Mouse (Mus musculus) lung, embryonic 16.5 days (tissue): ENCODE data around the gene Olfr1402. TPM values are rescaled to one million over a fixed set of nuclear protein-coding genes. Genes with fewer than 3 reads are reported as not detected.

Experiments used
- ATAC-seq: fragments of 200-750 bp; cut with Nextera tagmentation; 2 replicates; pipeline ENCODE4 v1.8.0; 2017; ENCODE audit warnings: low read depth, mild to moderate bottlenecking, moderate library complexity
- H3K27ac ChIP-seq: fragments of 300-500 bp; sonication (generic); 2 replicates; pipeline ENCODE4 v1.5.1; 2014; ENCODE audit warnings: mild to moderate bottlenecking, control low read depth, low read length
- H3K27me3 ChIP-seq: fragments of 300-500 bp; sonication (generic); 2 replicates; pipeline ENCODE4 v1.6.1; 2014; ENCODE audit warnings: low read depth, low read length, mixed read lengths; ENCODE audit not compliant: control insufficient read depth, insufficient read depth
- H3K36me3 ChIP-seq: fragments of 300-500 bp; sonication (generic); 2 replicates; pipeline ENCODE4 v1.6.1; 2014; ENCODE audit warnings: low read length; ENCODE audit not compliant: control insufficient read depth, insufficient read depth
- H3K4me1 ChIP-seq: fragments of 300-500 bp; sonication (generic); replicated peaks from 2 replicates; pipeline ENCODE4 v1.6.1; 2014; ENCODE audit warnings: low read length, mixed read lengths; ENCODE audit not compliant: control insufficient read depth, insufficient read depth
- H3K4me2 ChIP-seq: fragments of 300-500 bp; sonication (generic); 2 replicates; pipeline ENCODE4 v1.6.1; 2014; ENCODE audit warnings: low read depth, low read length, control low read depth
- H3K4me3 ChIP-seq: fragments of 300-500 bp; sonication (generic); 2 replicates; pipeline ENCODE4 v1.5.1; 2014; ENCODE audit warnings: mild to moderate bottlenecking, low read length, control low read depth
- H3K9ac ChIP-seq: fragments of 300-500 bp; sonication (generic); 2 replicates; pipeline ENCODE4 v1.6.1; 2014; ENCODE audit warnings: low read length, control low read depth
- H3K9me3 ChIP-seq: fragments of 300-500 bp; sonication (generic); 2 replicates; pipeline ENCODE4 v1.6.1; 2016; ENCODE audit warnings: low read length; ENCODE audit not compliant: control insufficient read depth
- WGBS: fragments of 180-500 bp; shearing (Covaris S2); extraction: QIAGEN DNeasy Blood & Tissue Kit; methylation state at CpG from one replicate; pipeline ENCODE4 v1.1.7; 2014; 5-methylcytosine and 5-hydroxymethylcytosine counted together
- polyA plus RNA-seq: library from polyadenylated mRNA; unstranded; fragments of >200 nt; fragmentation: Nextera tagmentation; extraction: Ambion mirVana; gene quantifications from 2 replicates; pipeline ENCODE4 v1.2.1, GENCODE M21; 2015

The Olfr1402 gene
- polyA plus RNA-seq: not detected in 2 replicates

- ATAC-seq: no peak
- no peaks in the 10 kb centered on the region for H3K4me1 ChIP-seq
- H3K4me3 ChIP-seq: no peak within 1 kb of the TSS
- no peak within 1 kb of the TSS for H3K27ac ChIP-seq
- no peak within 1 kb of the TSS for H3K4me2 ChIP-seq
- no peaks in the 10 kb centered on the region for H3K9me3 ChIP-seq
- no peak within 1 kb of the TSS for H3K9ac ChIP-seq
- WGBS: 59% methylated on average over 1 of the region's 1 CpGs
- no peaks in the 10 kb centered on the region for H3K36me3 ChIP-seq
- H3K27me3 ChIP-seq: no peaks in the 10 kb centered on the region
Measured at GRCm38 (mm10) chr3:97421920-97422319, at the start of gene Olfr1402. Gene Olfr1402, minus strand, starts transcription at chr3:97422020.

GRCm38 (mm10) chr3:97455286-97455685 lies 33.5 kb upstream of the Olfr1402 start:
- no peak overlapping the region for H3K27ac ChIP-seq
- no peaks in the 10 kb centered on the region for H3K36me3 ChIP-seq
- no peak overlapping the region for H3K4me2 ChIP-seq
- ATAC-seq: no peak
- no peaks in the 10 kb centered on the region for H3K9me3 ChIP-seq
- no peak overlapping the region for H3K9ac ChIP-seq
- no peaks in the 10 kb centered on the region for H3K27me3 ChIP-seq
- no peak overlapping the region for H3K4me3 ChIP-seq
- H3K4me1 ChIP-seq: no peaks in the 10 kb centered on the region
- 78% methylated on average over 4 of the region's 4 CpGs for WGBS

GRCm38 (mm10) chr3:97438619-97439018 lies 16.8 kb upstream of the Olfr1402 start:
- Histone ChIP-seq H3K4me3 (no peak overlapping the region), H3K27ac (no peak overlapping the region), H3K9me3 (no peaks in the 10 kb centered on the region), H3K36me3 (no peaks in the 10 kb centered on the region), H3K27me3 (no peaks in the 10 kb centered on the region), H3K9ac (no peak overlapping the region), H3K4me1 (no peaks in the 10 kb centered on the region), H3K4me2 (no peak overlapping the region)
- ATAC-seq: no peak
- 81% methylated on average over 2 of the region's 2 CpGs for WGBS

- WGBS: 14% methylated on average over 1 of the region's 1 CpGs
- peak; percentile 38; the same call in 1 of the 2 replicates for ATAC-seq
- H3K4me1 ChIP-seq: no peaks in the 10 kb centered on the region
- H3K36me3 ChIP-seq: no peaks in the 10 kb centered on the region
- no peak overlapping the region for H3K4me3 ChIP-seq
- no peak overlapping the region for H3K27ac ChIP-seq
- H3K9ac ChIP-seq: no peak overlapping the region
- H3K9me3 ChIP-seq: no peaks in the 10 kb centered on the region
- H3K4me2 ChIP-seq: no peak overlapping the region
- H3K27me3 ChIP-seq: no peaks in the 10 kb centered on the region
Measured at GRCm38 (mm10) chr3:97394289-97394688, 27.5 kb downstream of the Olfr1402 start.

- Histone ChIP-seq H3K27me3 (no peaks in the 10 kb centered on the region), H3K36me3 (no peaks in the 10 kb centered on the region), H3K4me3 (no peak overlapping the region), H3K4me1 (no peaks in the 10 kb centered on the region), H3K27ac (no peak overlapping the region), H3K9ac (no peak overlapping the region), H3K9me3 (no peaks in the 10 kb centered on the region), H3K4me2 (no peak overlapping the region)
- no peak for ATAC-seq
- 66% methylated on average over 5 of the region's 5 CpGs for WGBS
Measured at GRCm38 (mm10) chr3:97393079-97393478, 28.7 kb downstream of the Olfr1402 start.

- no peaks in the 10 kb centered on the region for H3K9me3 ChIP-seq
- no peak overlapping the region for H3K27ac ChIP-seq
- H3K4me2 ChIP-seq: no peak overlapping the region
- H3K27me3 ChIP-seq: no peaks in the 10 kb centered on the region
- no peak overlapping the region for H3K9ac ChIP-seq
- H3K4me1 ChIP-seq: no peaks in the 10 kb centered on the region
- H3K4me3 ChIP-seq: no peak overlapping the region
- H3K36me3 ChIP-seq: no peaks in the 10 kb centered on the region
- no peak for ATAC-seq
Measured at GRCm38 (mm10) chr3:97370382-97370781, 51.4 kb downstream of the Olfr1402 start.

- no peak overlapping the region for H3K9ac ChIP-seq
- no peak overlapping the region for H3K4me2 ChIP-seq
- peak; percentile 100 for ATAC-seq
- no peaks in the 10 kb centered on the region for H3K9me3 ChIP-seq
- no peaks in the 10 kb centered on the region for H3K36me3 ChIP-seq
- H3K27me3 ChIP-seq: no peaks in the 10 kb centered on the region
- H3K27ac ChIP-seq: no peak overlapping the region; the same call in 1 of the 2 replicates
- 18% methylated on average over 3 of the region's 3 CpGs for WGBS
- H3K4me1 ChIP-seq: peaks cover 7% of the 10 kb centered on the region
- H3K4me3 ChIP-seq: no peak overlapping the region
Measured at GRCm38 (mm10) chr3:97363418-97364098, 58.3 kb downstream of the Olfr1402 start.

- Histone ChIP-seq H3K9me3 (no peaks in the 10 kb centered on the region), H3K27me3 (no peaks in the 10 kb centered on the region), H3K4me1 (peaks cover 6% of the 10 kb centered on the region; the same call in 1 of the 2 replicates), H3K9ac (no peak overlapping the region), H3K4me2 (no peak overlapping the region), H3K36me3 (no peaks in the 10 kb centered on the region), H3K27ac (no peak overlapping the region), H3K4me3 (no peak overlapping the region)
- no peak for ATAC-seq
- 79% methylated on average over 1 of the region's 1 CpGs for WGBS
Measured at GRCm38 (mm10) chr3:97358448-97358847, 63.4 kb downstream of the Olfr1402 start.
